Mouse (Mus musculus) heart, postnatal 14 days (tissue): ENCODE data around the gene Incenp. TPM values are rescaled to one million over a fixed set of nuclear protein-coding genes. Genes with fewer than 3 reads are reported as not detected.
A peak's percentile ranks its signal among the peaks of the same experiment; 100 is the strongest.
"Not testable (repeated sequence)": the region's sequence is repeated elsewhere in the genome, so short reads cannot be mapped to it uniquely, and the experiment has no call there.

Experiments
- DNase-seq, 2 experiments: peaks; one replicate each; pipeline ENCODE4 v3.0.0; 2021 to 2022
- intact Hi-C: fragments of 180-260 bp; cut with DNase I; formaldehyde crosslinking; loops from one replicate; pipeline ENCODE4 v1.15.1; 2025
- total RNA-seq, 2 experiments: library from RNA; stranded (reverse); gene quantifications; 2 replicates each; pipeline ENCODE4 v1.2.3; 2021

Gene Incenp
- total RNA-seq, 2 experiments from 2014 or later: 9.5 to 17.1 TPM

GRCm38 (mm10) chr19:9920835-9921784, 21.8 kb upstream of the Incenp start:
- intact Hi-C loops: loop anchor here (1.0 kb wide), 2 partner anchors 62 to 70 kb away; no protein-coding TSS in a partner anchor
- peak; percentile 47 to 61 for DNase-seq

DNA sequence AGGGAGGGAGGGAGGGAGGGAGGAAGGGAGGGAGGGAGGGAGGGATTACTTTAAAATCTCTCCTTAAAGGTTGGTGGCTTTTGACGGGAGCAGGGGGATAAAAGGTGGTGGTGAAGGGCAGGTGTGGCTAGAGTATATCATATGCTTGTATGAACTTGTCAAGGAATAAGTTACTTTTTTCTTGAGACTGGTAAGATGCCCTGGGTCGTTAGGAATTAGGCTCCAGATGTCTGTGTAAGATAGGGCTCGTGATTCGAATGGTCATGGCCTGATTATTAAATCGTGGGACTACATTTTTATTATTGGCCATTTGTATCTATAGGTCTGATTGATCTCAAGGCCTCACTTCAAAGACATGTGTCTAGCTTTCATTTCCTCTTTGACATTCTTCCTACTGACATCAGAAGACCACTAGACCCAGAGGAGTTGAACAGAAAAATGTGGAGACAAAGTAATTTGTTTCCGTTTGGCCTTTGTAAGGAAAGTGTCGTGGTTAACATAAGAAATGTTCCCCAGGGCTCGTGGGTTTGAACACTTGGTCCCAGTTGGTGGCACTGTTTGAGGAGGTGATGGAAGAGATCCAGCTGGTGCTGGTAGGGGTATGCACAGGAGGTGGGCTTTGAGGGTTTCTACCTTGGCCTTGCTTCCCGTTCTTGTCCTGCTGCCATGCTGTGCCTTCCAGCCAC, 19.0 kb upstream of the Incenp start:
- intact Hi-C loops: loop anchor here (5.0 kb wide), 2 partner anchors 114 to 279 kb away; no protein-coding TSS in a partner anchor
- no peak for DNase-seq

GRCm38 (mm10) chr19:9917727-9918126, 18.4 kb upstream of the Incenp start:
- no peak for DNase-seq
- intact Hi-C loops: loop anchor here (5.0 kb wide), 2 partner anchors 115 to 280 kb away; no protein-coding TSS in a partner anchor

DNA sequence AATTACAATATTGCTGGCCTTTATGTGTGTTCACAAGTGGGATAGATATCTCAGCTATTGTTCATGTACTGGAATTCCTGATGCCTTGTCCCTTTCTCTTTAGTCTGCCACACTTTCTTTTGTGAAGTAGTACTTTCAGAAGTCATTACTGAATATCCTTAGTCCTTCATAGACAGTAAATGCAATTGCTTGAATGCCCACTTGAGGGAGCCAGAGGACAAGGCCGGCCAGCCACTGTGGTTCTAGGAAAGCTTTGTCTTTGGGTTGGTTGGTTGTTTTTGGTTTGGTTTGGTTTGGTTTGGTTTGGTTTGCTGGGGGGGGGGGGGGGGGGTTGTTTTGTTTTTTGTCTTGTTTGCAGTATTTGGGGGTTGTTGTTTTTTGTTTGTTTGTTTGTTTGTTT, 16.6 kb upstream of the Incenp start:
- intact Hi-C loops: loop anchor here (1.0 to 5.0 kb wide), 3 partner anchors 73 to 281 kb away; no protein-coding TSS in a partner anchor
- DNase-seq: peak; percentile 77 to 92

GRCm38 (mm10) chr19:9914346-9914745, 15.0 kb upstream of the Incenp start:
- intact Hi-C loops: no loop called here
- DNase-seq: no peak

GRCm38 (mm10) chr19:9913784-9914183, 14.4 kb upstream of the Incenp start:
- DNase-seq: no peak
- intact Hi-C loops: no loop called here

- intact Hi-C loops: no loop called here
- peak in 1 of 2 experiments; percentile 59 for DNase-seq
Observed at GRCm38 (mm10) chr19:9911314-9911754, 12.0 kb upstream of the Incenp start.

DNA sequence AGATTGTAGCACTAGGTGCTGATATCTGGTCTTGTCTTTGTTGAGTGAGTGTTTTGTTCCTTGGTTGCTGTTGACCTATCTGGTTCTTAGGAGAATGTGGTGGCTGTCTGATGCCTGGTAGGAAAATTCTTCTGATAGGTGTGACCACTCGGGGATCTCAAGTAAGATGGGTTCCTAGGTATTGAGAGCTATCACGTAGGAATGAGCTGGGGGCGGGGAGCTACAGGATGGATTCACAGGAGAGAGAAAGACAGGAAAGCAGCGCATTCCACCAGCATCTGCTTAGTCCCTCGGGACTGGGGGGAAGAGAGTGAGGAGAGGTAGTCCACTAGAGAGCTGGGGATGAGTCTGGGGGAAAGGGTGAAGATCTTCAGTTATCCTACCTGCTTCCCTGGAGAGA, 10.0 kb upstream of the Incenp start:
- no peak for DNase-seq
- intact Hi-C loops: no loop called here

DNA sequence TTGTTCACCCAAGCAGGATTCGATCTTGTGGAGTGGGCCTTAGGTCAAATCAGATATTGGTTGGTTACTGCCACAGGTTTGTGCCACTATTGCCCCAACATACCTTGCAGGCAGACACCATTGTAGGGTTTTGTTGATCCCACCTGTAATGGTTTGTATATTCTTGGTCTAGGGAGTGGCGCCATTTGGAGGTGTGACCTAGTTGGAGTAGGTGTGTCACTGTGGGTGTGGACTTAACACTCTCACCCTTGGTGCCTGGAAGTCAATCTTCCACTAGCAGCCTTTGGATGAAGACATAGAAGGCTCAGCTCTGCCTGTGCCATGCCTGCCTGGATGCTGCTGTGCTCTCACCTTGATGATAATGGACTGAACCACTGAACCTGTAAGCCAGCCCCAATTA, 1.3 kb upstream of the Incenp start:
- DNase-seq, intact Hi-C loops: not testable (repeated sequence)

DNA sequence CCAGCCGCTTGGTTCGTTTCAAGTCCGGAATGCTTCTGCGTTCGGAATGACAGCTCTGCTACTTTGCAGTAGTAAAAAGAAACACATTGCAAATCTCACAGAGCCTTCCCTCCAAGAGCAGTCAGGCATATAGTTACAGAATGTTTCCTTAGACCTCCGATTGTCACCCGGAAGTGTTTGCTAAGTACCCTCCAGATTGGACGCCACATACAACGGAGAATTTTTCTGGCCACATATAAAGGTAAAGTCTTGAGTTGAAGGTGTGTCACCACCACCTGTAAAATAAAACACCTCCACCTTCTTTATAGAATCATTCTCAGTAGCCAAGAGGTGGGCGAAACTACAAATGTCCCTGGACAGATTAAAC, 412 bp upstream of the Incenp start:
- no peak for DNase-seq
- intact Hi-C loops: no loop called here

DNA sequence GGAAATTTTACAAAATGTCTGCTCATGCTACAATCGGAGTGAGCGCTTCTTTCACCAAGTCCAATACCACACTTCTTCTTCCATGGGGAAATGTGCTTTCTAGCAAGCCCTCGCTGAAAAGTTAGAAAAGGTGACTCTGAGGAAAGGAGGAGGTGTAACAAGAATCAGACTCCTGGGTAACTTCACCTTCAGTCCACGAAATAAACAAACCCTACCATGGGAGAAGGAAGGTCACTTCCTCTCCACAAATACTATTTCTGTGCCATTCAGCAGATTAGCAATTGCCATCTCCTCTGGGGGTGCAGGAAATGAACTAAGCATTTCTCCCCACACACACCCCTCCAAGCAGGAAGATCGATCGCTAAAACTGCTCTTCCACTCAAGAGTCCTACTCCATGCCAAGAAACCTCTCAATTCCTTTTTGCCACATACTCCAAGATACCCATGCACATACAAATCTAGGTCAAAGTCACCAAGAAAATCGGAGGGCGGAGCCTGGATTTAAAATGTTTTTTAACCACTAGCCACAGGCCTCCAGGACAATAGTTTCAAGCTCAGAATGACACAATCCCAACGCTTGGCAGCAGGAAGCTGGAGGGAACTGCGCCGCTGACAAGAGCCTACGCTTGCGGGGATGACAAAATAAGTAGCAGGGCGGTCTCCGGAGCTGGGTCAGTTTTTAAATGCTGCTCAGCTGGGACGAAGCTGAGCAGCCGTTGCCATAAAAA, 848 bp downstream of the Incenp start:
- DNase-seq: peak in 1 of 2 experiments; percentile 15
- intact Hi-C loops: no loop called here

DNA sequence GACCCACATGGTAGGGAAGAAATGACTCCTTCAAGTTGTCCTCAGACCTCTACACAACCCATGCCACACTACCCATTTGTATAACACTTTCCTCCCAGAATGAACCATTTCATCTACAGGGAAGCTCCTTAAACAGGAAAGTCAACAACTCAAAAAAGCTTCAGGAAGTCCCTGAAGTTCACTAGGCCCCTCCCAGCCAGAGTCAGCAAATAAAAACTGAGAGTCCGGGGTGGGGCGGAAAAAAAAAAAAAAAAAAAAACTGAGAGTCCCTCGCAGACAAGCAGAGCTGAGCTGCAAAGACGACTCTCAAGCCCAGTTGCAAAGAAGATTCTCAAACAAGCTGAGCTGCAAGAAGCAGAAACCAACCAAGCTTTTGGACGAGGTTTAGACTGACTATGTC, 3.3 kb downstream of the Incenp start:
- intact Hi-C loops: no loop called here

DNA sequence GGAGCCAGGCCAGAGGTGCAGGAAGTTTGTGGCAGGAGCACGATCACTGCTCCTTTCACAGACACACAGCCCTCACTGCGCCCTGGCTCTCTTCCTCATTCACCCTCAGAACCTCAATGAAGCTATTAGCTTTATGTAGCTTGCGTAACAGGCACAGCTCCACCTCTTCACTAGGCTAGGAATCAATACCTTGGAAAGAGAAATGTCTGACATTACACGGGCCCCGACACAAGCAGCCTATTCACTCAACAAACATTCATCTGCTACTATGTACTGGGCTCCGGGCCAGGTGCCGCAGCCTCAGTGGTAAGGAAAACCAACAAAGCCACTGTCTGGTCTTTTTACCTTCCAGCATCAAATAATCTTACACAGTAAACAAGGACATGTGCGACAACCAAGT, 12.6 kb downstream of the Incenp start:
- DNase-seq: no peak
- intact Hi-C loops: no loop called here

More for the DNA sequence above, 3.3 kb downstream of the Incenp start:
- no peak for DNase-seq

DNA sequence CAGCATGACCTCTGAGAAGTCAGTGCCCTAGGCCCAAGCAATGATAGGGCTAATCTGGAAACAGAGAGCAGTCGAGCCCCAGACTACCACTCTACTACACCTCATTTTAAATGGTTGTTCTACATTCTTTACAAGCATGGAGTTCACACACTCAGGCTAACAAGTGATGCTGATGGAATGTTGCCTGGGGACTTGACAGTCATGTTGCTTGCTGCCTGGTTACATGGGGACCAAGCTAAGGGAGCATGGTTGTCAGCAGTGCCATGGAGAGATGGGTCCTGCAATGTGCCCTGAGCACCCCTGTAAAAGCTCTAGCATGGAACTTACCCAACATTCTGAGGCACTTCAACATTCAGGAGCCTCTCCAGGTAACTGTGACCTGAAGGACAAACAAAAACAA, 13.0 kb downstream of the Incenp start:
- DNase-seq: no peak
- intact Hi-C loops: no loop called here

DNA sequence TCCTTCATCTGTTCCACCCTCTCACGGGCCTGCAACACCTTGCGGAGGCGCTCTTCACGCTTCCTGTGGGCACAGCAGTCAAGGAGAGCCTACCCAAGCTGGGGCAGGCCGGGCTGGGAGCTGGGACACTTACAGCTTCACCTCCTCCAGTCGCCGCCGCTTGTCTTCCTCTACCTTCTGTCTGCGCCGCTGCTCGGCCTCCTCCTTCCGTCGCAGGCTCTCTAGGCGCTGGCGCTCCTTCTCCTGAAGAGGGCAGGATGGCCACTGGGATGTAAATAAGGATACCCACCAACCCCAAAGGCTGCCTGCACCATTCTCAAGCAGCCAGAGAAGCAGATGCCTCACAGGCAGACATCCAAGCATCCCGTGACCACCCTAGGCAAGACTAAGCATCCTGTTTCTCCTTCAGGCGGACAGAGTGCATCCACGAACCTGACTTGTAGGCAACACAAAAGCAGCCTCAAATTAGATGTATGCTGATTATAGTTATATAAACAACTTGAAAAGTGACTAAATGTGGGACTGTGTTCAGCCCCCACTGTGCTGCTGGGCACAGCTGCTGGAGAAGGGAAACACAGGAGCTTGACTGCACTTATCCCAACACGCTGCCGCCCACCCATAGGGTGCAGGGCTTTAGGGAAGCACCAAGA, 21.0 kb downstream of the Incenp start:
- DNase-seq: no peak

DNA sequence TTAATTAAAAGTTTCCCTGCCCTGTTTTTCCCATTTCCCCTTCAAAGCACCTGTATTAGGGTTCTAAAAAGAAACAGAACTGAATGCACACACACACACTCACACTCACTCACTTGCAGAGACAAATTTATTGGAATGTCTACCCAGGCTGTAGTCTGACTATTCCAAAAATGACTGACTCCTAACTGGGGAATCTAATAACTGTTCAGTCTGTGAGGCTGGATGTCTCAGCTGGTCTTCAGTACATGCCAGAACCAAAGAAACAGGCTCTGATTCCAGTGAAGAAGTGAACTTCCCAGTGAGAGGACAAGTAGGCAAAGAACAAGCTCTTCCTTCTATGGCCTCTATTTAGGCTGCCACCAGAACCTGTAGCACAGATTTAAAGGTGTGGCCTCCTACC, 33.9 kb downstream of the Incenp start:
- DNase-seq: no peak
- intact Hi-C loops: no loop called here

More for the DNA sequence above, 21.0 kb downstream of the Incenp start:
- intact Hi-C loops: no loop called here

- intact Hi-C loops: no loop called here
- no peak for DNase-seq
Observed at GRCm38 (mm10) chr19:9864856-9865255, 34.5 kb downstream of the Incenp start.

DNA sequence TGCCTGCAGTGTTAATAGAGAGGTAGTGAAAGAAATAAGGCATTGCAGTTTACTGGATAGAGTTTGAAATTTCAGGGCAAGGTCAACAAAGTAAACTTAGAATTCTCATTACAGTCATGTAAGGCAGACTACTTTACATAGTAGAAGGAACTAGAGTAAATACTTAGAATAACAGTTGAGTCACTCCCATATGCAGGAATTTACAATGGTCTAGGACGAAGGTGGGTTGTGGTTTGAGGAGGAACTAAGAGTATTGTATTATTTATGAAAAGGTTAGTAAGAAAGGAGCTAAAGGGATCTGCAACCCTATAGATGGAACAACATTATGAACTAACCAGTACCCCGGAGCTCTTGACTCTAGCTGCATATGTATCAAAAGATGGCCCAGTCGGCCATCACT, 38.5 kb downstream of the Incenp start:
- intact Hi-C loops, DNase-seq: not testable (repeated sequence)

DNA sequence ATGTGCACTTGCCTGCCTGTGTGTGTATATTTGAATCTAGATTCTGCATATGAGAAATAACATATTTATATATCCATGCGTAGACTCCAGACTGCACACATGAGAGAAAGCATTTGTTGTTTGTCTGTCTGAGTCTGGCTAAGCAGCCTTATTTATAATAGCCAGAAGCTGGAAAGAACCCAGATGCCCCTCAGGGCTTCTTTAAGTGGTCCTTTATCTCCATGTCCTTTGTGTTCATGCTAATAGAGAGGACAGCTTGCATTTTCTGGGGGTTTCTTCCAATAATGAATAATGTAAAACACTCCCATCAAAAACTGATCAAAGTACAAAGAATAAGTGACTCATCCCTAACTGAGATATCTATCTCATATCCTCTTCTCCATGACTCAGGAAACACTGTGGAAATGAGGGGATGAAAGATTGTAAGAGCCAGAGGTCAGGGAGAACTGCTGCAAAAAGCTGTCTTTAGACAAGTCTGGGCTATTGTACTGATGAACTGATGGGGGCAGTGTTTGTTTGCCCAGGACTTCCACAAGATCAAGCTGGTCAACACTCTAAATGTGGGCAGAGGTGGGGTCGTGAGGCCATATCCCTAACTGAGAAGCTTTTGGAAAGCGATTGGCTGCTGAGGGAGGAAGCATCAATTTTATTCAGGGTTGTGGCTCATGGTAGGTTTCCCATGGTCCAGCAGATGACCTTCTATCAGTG, 49.8 kb downstream of the Incenp start:
- intact Hi-C loops, DNase-seq: not testable (repeated sequence)
